Mouse (Mus musculus) R1 (cell line): ENCODE measurements around the gene Uqcrq.
A peak's percentile ranks its signal among the peaks of the same experiment; 100 is the strongest.

Experiments used
- DNase-seq: peaks from one replicate; pipeline ENCODE4 v3.0.0-alpha.2; 2018; ENCODE audit warnings: low read depth, low spot score

The Uqcrq gene

DNA sequence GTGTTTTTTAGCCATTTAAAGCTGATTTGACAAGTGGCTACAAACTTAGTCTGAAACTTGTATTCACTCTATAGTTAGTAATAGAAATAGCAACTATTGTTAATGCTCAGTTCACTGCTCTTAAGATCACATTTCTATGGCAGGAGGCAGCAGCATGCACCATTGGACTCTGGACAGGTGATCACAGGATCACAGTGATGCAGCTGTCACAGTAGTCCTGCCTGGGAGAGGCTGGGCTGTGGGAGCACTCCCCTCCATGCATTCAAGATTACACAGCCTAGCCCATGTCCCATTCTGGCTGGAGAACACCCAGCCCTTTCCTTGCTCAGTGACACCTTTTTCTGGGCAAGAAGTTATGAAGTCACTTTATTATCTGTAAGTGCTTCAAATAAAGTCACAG is 12.6 kb downstream of the Uqcrq start:
- no peak for DNase-seq

DNA sequence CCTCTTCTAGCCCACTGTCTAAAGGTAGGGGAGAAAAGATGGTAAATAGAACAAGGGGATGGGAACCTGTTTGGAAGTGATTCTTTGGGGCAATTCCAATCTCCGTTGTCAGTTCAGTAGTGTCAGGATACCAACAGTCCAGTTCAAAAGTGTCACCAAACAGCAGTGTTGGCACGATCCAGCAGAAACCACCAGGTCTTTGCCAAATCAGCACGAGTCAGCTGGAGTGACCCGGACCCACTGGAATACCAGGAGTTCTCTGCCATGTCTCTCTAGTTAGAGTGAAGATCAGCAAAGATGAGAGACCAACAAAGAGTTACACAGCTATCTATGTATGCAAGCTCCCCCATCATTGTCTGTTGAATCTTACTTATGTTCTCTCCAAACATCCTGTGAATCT is 16.8 kb downstream of the Uqcrq start:
- no peak for DNase-seq

DNA sequence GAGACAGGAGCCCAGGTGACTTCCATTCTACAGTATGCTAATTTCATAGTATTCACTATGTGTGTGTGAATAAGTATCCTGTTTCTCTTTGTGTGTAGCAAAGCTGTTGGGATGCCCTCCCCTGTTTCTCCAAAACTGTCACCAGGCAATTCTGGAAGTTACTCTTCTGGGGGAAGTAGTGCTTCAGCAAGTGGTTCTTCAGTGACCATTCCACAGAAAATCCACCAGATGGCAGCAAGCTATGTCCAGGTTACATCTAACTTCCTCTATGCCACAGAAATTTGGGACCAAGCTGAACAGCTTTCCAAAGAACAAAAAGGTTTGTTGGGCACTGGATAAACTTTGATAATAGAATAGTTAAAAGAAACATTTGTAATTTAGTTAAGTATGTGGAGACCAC is 18.9 kb downstream of the Uqcrq start:
- DNase-seq, result peak; percentile 55

DNA sequence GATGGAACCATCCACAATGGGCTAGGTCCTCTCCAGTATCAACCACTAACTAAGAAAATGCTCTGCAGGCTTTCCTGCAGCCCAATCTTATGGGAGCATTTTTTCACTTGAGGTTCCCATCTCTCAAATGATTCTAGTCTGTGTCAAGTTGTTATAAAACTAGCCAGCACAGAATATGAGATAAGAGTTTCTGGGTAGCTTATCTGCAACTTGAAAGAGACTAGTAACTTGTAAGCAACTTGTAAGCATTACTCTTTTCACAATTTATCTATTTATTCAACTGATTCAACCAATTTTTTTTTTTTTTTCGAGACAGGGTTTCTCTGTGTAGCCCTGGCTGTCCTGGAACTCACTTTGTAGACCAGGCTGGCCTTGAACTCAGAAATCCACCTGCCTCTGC is 27.0 kb downstream of the Uqcrq start:
- DNase-seq, result no peak

DNA sequence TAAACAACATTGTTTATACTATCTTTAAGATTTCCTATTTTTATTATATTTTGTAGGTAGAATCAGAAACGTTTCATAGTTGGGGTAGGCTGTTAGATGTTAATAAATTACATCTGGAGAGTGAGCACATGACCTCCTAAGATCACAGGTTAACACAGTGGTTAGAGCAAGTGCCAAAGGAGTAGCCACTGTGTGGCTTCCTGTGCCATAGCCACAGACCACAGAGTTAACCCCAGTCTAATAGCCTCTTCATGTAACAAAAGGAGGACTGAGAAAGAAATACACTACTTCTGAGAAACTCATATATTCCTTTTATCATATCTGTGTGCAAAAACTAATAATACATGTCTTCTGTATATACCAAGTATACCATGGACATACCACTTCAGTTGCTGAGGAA is 36.8 kb downstream of the Uqcrq start:
- DNase-seq, result no peak

DNA sequence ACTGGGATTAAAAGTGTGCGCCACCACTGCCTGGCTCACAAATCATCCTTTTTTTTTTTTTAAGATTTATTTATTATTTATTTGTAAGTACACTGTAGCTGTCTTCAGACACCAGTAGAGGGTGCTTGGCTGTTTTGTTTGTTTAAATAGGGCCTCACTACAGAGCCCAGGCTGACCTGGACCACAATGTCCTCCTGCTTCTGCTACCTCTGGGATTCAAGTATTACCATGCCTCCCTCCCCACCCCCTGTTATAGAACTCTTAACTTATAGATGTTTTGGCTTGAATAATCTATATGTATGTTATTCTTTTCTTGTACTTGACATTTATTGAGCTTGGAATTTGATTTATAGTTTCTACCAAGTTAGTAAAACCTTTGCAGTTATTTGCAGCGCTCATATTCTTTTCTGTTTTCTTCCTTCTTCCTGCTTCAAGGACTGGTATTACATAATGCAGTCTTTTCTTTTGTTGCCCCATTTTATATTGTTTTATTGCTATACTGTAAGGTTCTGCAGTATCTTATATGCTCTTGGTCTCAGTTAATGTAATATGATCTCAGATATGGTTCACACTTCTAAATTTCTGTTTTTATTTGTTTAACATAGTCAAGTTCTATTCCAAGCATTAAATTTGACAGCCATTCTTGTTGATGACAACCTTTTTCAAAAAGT is 46.7 kb downstream of the Uqcrq start:
- no peak for DNase-seq

DNA sequence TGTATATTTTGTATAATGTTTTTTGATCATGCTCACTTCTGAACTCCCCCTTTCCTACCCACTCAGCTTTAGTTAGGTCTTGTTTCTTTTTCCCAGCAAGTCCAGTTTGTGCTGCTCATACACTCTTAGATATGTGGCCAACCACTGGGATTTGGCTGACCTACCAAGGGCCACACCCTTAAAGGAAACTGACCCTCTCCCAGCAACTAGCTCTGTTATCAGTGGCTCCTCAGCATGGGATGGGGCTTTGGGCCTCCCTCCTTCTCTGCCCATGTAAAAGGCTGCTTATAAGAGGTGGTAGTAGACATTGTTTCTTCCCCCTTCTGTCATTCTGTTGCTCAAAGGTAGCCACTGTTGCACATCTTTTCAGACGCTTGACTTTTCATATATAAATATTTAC is 51.7 kb downstream of the Uqcrq start:
- DNase-seq, result no peak
